Mouse (Mus musculus): Measurements from ENCODE around the gene C2cd2l.
"Not testable (repeated sequence)": the region's sequence is repeated elsewhere in the genome, so short reads cannot be mapped to it uniquely, and the experiment has no call there.

C2cd2l gene

GRCm38 (mm10) chr9:44326371-44327063, 6.4 kb upstream of the C2cd2l start:
- Histone ChIP-seq H3K36me3 (ENCODE audit: control insufficient read depth, insufficient read depth, low read length, poor library complexity, severe bottlenecking) (no peaks in the 10 kb centered on the region), H3K27me3 (ENCODE audit: control insufficient read depth, insufficient read depth, low read length, poor library complexity, severe bottlenecking) (no peaks in the 10 kb centered on the region)
- peak; percentile 86 for DNase-seq (ENCODE audit: low read depth, low spot score)

GRCm38 (mm10) chr9:44325768-44326370, 5.8 kb upstream of the C2cd2l start, which contains the start of gene Dpagt1:
Gene Dpagt1 (plus strand): TSS chr9:44326019.
- no peaks in the 10 kb centered on the region for H3K36me3 ChIP-seq (ENCODE audit: control insufficient read depth, insufficient read depth, low read length, poor library complexity, severe bottlenecking)
- no peak for DNase-seq (ENCODE audit: low read depth, low spot score)
- no peaks in the 10 kb centered on the region for H3K27me3 ChIP-seq (ENCODE audit: control insufficient read depth, insufficient read depth, low read length, poor library complexity, severe bottlenecking)

- H3K27me3 ChIP-seq (ENCODE audit: control insufficient read depth, insufficient read depth, low read length, poor library complexity, severe bottlenecking); DNase-seq (ENCODE audit: low read depth, low spot score): not testable (repeated sequence)
These were observed 5.1 kb upstream of the C2cd2l start for GRCm38 (mm10) chr9:44325032-44325767.

DNA sequence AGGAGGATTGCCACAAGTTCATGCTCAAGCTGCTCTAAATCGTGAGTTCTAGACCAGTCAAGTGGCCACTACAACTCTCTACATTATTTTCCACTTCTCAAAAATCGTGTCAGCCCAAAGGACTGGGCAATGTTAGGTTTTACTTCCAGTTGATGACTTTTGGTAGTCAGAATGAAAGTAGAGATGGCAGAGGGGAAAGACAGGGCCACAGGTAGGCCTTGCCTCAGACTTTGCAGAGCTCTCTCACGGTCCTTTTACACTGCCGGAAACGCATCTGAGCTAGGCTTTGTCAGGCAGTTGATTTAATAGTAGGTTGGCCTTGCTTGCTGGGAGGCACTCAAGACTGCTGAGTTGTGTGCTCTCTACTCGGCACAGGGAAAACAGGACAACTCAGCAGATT, 4.1 kb upstream of the C2cd2l start:
- Histone ChIP-seq H3K27me3 (ENCODE audit: control insufficient read depth, insufficient read depth, low read length, poor library complexity, severe bottlenecking) (no peaks in the 10 kb centered on the region), H3K36me3 (ENCODE audit: control insufficient read depth, insufficient read depth, low read length, poor library complexity, severe bottlenecking) (no peaks in the 10 kb centered on the region)
- DNase-seq (ENCODE audit: low read depth, low spot score), result peak; percentile 14

More at GRCm38 (mm10) chr9:44325032-44325767, 5.1 kb upstream of the C2cd2l start:
- H3K36me3 ChIP-seq (ENCODE audit: control insufficient read depth, insufficient read depth, low read length, poor library complexity, severe bottlenecking), result not testable (repeated sequence)

DNA sequence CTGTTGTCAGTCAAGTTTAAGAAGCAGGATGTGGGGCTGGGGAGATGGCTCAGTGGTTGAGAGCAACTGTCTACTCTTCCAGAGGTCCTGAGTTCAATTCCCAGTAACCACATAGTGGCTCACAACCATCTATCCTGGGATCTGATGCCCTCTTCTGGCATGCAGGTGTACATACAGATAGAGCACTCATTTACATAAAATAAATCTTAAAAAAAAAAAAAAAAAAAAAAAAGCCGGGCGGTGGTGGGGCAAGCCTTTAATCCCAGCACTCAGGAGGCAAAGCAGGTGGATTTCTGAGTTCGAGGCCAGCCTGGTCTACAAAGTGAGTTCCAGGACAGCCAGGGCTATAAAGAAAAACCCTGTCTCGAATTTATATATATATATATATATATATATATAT, 3.6 kb upstream of the C2cd2l start:
- not testable (repeated sequence) for DNase-seq (ENCODE audit: low read depth, low spot score); H3K36me3 ChIP-seq (ENCODE audit: control insufficient read depth, insufficient read depth, low read length, poor library complexity, severe bottlenecking); H3K27me3 ChIP-seq (ENCODE audit: control insufficient read depth, insufficient read depth, low read length, poor library complexity, severe bottlenecking)

- Histone ChIP-seq H3K36me3 (ENCODE audit: control insufficient read depth, insufficient read depth, low read length, poor library complexity, severe bottlenecking) (no peaks in the 10 kb centered on the region; the same call in 1 of the 2 replicates), H3K27me3 (ENCODE audit: control insufficient read depth, insufficient read depth, low read length, poor library complexity, severe bottlenecking) (no peaks in the 10 kb centered on the region)
- DNase-seq (ENCODE audit: low read depth, low spot score), result no peak
These were observed 681 bp upstream of the C2cd2l start for GRCm38 (mm10) chr9:44320799-44321133.

DNA sequence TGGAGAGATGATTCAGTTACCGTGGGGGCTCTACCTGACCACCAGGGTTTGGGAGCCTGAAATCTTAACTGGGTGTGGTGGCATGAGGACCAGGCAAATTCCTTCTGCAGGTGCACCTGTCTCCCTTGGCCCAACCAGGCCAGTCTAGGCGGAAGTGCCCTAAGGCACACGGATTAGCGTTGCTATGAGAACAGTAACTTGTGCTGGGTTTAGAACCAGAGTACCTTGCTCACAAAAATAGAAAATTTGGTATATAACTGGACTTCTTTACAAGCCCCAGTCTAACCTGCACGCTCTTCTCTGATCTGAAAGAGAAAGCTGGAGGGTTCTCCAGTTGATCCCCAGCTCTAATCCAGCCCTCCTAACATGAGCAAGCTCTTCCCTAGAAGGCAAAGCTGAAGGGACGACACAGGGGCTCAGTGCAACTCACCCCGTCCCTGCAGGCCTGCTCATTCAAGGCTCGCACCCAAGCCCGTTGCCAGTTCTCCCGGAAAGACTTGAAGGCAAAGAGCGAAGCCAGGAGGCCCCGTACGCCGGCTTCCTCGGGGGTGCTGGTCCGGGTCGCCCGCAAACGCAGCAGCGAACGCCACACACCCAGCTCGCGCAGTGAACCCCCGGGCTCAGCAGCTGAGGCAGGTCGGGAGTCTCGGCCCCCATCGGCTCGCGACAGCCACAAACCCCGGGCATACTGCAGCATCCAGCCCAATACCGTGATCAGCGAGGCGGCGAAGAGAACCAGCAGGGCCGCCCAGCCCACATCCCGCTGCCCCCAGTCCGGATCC, 789 bp downstream of the C2cd2l start:
- H3K36me3 ChIP-seq (ENCODE audit: control insufficient read depth, insufficient read depth, low read length, poor library complexity, severe bottlenecking), result peaks cover 2% of the 10 kb centered on the region
- DNase-seq (ENCODE audit: low read depth, low spot score), result no peak
- no peaks in the 10 kb centered on the region for H3K27me3 ChIP-seq (ENCODE audit: control insufficient read depth, insufficient read depth, low read length, poor library complexity, severe bottlenecking)

DNA sequence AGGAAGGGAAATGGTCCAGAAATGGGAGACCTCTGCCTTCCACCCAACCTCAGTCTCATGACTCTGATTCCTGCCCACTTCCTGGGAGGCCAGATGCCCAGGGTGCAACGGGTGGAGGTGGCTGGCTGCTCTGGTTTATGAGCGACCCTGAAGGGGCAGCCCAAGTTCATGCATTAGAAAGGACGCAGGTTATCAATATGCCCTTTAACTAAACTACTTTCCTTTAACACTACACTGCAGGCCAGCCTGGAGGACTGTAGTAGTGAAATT, 1.3 kb downstream of the C2cd2l start:
- DNase-seq (ENCODE audit: low read depth, low spot score), result no peak
- H3K36me3 ChIP-seq (ENCODE audit: control insufficient read depth, insufficient read depth, low read length, poor library complexity, severe bottlenecking), result peaks cover 2% of the 10 kb centered on the region
- no peaks in the 10 kb centered on the region for H3K27me3 ChIP-seq (ENCODE audit: control insufficient read depth, insufficient read depth, low read length, poor library complexity, severe bottlenecking)

DNA sequence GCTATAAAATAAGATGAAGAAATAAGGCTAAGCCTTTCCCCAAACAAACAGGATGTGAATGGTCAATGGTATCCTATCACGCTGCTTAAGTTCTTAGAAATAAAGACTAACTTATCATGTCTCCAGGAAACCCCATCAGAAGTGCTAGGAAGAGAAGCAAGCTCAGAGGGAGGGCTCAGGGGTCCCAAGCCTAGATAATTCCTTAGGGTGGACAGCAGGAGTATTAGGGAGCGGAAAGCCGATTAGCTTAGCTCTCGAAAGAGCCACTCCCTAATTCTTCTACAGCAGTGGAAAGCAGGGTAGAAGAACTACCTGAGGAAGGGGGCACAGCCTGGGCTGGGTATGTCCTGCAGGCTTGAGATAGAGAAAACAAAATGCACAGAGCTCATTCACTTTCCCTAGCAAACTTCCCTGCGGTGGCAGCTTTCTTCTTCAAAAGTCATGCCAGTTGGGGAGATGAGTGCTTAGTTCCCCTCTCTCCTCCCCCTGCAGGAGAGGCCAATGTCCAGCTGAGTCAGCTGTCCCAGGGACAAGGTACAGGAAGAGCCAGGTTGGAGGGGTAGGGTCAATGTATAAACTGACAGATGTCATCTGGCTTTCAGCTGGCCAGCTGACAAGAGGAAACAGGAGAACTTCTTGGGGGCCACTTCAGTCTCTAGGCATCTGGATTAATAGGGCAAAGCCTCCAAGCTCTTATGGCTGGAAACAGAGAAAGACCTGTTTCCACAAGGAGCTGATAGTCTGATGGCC, 1.8 kb downstream of the C2cd2l start:
- DNase-seq (ENCODE audit: low read depth, low spot score), result no peak
- Histone ChIP-seq H3K27me3 (ENCODE audit: control insufficient read depth, insufficient read depth, low read length, poor library complexity, severe bottlenecking) (no peaks in the 10 kb centered on the region), H3K36me3 (ENCODE audit: control insufficient read depth, insufficient read depth, low read length, poor library complexity, severe bottlenecking) (peaks cover 2% of the 10 kb centered on the region)

DNA sequence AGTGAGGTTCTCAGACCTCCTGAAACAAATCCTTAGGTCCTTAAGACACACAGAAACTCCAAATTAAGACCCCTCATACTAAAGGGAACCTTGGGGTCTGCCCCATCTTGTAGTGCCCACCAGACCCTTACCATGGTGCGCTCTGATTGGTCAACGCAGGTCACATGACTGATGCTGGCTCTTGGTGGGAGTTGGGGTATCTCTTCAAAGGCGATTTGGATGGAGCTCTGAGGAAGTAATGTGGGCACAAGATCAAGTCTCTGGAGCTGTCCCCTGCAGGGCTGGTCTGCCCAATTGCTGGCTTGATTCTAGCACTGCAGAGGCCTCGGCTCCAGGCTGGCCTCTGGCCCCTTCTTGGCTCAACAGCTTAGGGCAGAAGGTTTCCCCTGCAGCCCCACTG, 2.6 kb downstream of the C2cd2l start:
- Histone ChIP-seq H3K27me3 (ENCODE audit: control insufficient read depth, insufficient read depth, low read length, poor library complexity, severe bottlenecking) (no peaks in the 10 kb centered on the region), H3K36me3 (ENCODE audit: control insufficient read depth, insufficient read depth, low read length, poor library complexity, severe bottlenecking) (peaks cover 2% of the 10 kb centered on the region)
- DNase-seq (ENCODE audit: low read depth, low spot score), result no peak

GRCm38 (mm10) chr9:44314910-44315309, 5.2 kb downstream of the C2cd2l start:
- no peak for DNase-seq (ENCODE audit: low read depth, low spot score)
- no peaks in the 10 kb centered on the region for H3K27me3 ChIP-seq (ENCODE audit: control insufficient read depth, insufficient read depth, low read length, poor library complexity, severe bottlenecking)
- peaks cover 5% of the 10 kb centered on the region for H3K36me3 ChIP-seq (ENCODE audit: control insufficient read depth, insufficient read depth, low read length, poor library complexity, severe bottlenecking)

DNA sequence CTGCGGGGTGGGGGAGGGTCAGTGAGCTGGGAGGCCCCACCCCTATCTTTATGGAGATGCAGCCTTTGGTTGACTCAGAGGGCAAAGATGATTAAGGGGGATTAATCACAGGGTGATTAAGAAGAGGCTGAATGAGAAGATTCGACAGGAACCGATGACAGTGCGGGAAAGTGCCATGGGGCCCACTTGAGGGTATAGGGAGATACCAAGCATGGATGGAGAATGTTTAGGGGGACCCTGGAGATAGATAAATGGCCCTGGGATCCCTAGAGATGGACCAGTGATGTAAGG, 5.9 kb downstream of the C2cd2l start:
- DNase-seq (ENCODE audit: low read depth, low spot score), result no peak

DNA sequence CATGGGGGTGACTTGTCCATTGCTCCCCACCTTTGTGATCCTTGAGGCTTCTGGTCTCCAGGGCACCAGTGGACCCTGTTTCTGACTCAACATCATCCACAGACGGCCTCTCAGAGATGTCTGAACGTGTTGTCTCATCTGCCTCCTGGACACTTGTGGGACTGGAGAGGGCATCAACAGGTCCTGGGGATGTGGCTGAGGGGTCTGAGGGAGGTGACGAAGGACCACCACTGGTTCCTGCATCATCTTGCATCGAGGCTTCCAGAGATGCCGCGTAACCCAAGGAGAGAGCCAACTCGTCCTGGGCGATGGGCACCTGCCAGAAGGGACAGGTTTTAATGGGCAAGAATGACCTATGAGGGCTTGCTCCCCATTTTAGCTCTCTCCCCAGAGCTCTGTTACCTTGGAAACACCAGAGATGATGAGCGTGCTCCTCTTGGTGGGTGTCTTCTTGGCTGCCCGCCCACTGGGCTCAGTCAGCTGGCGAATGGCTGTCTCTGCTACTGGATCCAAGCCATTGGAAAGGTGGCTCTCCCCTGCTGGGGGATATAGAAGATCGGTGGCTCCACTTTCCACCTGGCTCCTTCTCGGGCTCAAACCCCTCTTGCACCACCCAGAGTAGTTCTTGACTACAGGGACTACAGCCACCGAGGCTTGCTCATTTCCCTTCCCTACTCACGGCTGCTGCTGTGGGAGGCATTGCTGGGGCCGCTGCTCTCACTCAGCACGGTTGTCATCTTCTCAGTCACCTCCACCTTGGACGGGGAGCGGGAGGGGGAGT, 6.4 kb downstream of the C2cd2l start:
- no peak for DNase-seq (ENCODE audit: low read depth, low spot score)
- H3K27me3 ChIP-seq (ENCODE audit: control insufficient read depth, insufficient read depth, low read length, poor library complexity, severe bottlenecking), result no peaks in the 10 kb centered on the region
- H3K36me3 ChIP-seq (ENCODE audit: control insufficient read depth, insufficient read depth, low read length, poor library complexity, severe bottlenecking), result peaks cover 5% of the 10 kb centered on the region

More for the DNA sequence above, 5.9 kb downstream of the C2cd2l start:
- Histone ChIP-seq H3K36me3 (ENCODE audit: control insufficient read depth, insufficient read depth, low read length, poor library complexity, severe bottlenecking) (peaks cover 5% of the 10 kb centered on the region), H3K27me3 (ENCODE audit: control insufficient read depth, insufficient read depth, low read length, poor library complexity, severe bottlenecking) (no peaks in the 10 kb centered on the region)
